Mouse (Mus musculus): ENCODE data around the gene Scand1. TPM values are rescaled to one million over a fixed set of nuclear protein-coding genes. Genes with fewer than 3 reads are reported as not detected.

The Scand1 gene
- polyA plus RNA-seq, 1 experiment from 2014 or later, result 60.3 TPM

- Histone ChIP-seq H3K27me3 (ENCODE audit: insufficient read depth, poor library complexity, severe bottlenecking) (no peaks in the 10 kb centered on the region), H3K4me3 (no peak overlapping the region), H3K9me3 (no peaks in the 10 kb centered on the region), H3K27ac (no peak overlapping the region), H3K4me1 (peaks cover 5% of the 10 kb centered on the region; the same call in 1 of the 2 replicates), H3K36me3 (peaks cover 60% of the 10 kb centered on the region)
- no peak for DNase-seq (ENCODE audit: low spot score)
- 80% methylated on average over 4 of the region's 4 CpGs for WGBS
Observed at GRCm38 (mm10) chr2:156263204-156263893, 49.2 kb downstream of the Scand1 start.

Small RNAs within 50 kb of the gene (microRNA-seq; reads per million reads assigned to microRNA genes)
- gene Gm22759, result not detected

Other genes starting within 250 kb of the Scand1 start
- gene Spag4, start 247.5 kb downstream of the Scand1 start, polyA plus RNA-seq (2016; fragmentation: Nextera tagmentation; extraction: Ambion mirVana), result 3.4 and 5.0 TPM in 2 replicates
- 42.6 and 55.3 TPM in 2 replicates for gene Cpne1, start 200.7 kb downstream of the Scand1 start, polyA plus RNA-seq (2016; fragmentation: Nextera tagmentation; extraction: Ambion mirVana)
- gene Rbm12, start 200.7 kb downstream of the Scand1 start, polyA plus RNA-seq (2016; fragmentation: Nextera tagmentation; extraction: Ambion mirVana), result 33.0 and 35.1 TPM in 2 replicates
- gene Gm28036, start 185.6 kb downstream of the Scand1 start, polyA plus RNA-seq (2016; fragmentation: Nextera tagmentation; extraction: Ambion mirVana), result 12.4 and 18.4 TPM in 2 replicates
- 431 and 437 TPM in 2 replicates for gene Romo1, start 168.7 kb downstream of the Scand1 start, polyA plus RNA-seq (2016; fragmentation: Nextera tagmentation; extraction: Ambion mirVana)
- gene Nfs1, start 168.5 kb downstream of the Scand1 start, polyA plus RNA-seq (2016; fragmentation: Nextera tagmentation; extraction: Ambion mirVana), result 54.5 and 65.2 TPM in 2 replicates
- gene Rbm39, start 132.5 kb downstream of the Scand1 start, polyA plus RNA-seq (2016; fragmentation: Nextera tagmentation; extraction: Ambion mirVana), result 384 and 469 TPM in 2 replicates
- gene Phf20, start 116.2 kb downstream of the Scand1 start, polyA plus RNA-seq (2016; fragmentation: Nextera tagmentation; extraction: Ambion mirVana), result 45.5 and 51.6 TPM in 2 replicates
- 2.3 TPM in 2 replicates for gene Cnbd2, start 405 bp downstream of the Scand1 start, polyA plus RNA-seq (2016; fragmentation: Nextera tagmentation; extraction: Ambion mirVana)
- gene Epb41l1, start 108.2 kb upstream of the Scand1 start, polyA plus RNA-seq (2016; fragmentation: Nextera tagmentation; extraction: Ambion mirVana), result 0.97 and 1.5 TPM in 2 replicates
- 28.0 and 31.8 TPM in 2 replicates for gene Aar2, start 234.9 kb upstream of the Scand1 start, polyA plus RNA-seq (2016; fragmentation: Nextera tagmentation; extraction: Ambion mirVana)